Mouse (Mus musculus) monocyte, adult 59 days (primary cell): ENCODE measurements around the gene Gm20741. TPM values are rescaled to one million over a fixed set of nuclear protein-coding genes. Genes with fewer than 3 reads are reported as not detected.

Experiments
- total RNA-seq, 2 experiments: library from RNA; stranded (reverse); gene quantifications; one replicate each; pipeline ENCODE4 v1.2.4; 2023

The Gm20741 gene
- total RNA-seq = not detected

DNA sequence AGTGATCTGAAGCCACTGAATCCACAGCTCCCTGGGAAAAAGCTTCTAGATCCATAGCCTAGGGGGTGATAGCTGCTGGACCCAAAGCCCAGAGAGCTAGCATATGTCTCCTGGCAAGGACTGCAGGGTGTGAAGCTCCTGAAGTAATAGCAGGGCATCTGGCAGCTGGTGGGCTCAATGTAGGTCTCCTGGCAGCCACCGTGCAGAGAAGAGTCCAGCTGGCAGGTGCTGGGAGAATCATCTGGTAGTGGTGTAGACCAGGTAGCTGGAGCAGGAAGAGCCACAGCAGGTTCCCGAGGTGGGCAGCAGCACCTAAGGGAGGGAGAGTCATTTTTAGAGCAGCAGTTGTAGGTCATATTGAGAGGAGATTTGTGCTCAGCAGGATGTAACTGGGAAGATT lies at the start of gene Gm20741:
Gm20741 (minus strand) TSS at position 394 of the 400 bp plus-strand sequence.

DNA sequence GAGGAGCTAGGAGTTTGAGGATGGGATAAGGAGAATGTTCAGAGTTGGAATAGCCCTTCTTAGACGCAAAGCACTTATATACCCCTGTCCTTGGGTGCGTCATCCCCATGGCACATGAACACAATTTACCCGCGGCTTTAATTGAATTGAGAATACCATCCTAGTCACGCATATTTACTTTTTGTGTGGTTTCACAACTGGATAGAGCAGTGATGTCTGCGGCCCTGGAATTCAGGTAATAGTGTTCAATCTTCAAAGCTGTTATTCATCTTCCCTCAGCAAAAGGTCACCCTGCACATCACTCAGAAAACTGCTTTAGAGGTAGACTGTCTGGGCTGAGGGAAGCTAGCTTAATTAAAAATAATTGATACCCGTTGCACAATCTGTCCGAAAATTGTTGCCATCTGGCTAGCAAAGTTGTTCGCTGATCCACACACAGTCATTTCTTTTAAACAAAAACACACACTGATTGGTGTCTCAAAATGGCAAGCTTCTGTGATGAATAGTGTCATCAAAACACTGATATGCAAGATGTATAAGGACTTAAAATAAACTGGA lies 14.2 kb upstream of the Gm20741 start, which contains the start of gene Krtap14:
Krtap14 (minus strand) TSS at position 51 of the 558 bp plus-strand sequence.

DNA sequence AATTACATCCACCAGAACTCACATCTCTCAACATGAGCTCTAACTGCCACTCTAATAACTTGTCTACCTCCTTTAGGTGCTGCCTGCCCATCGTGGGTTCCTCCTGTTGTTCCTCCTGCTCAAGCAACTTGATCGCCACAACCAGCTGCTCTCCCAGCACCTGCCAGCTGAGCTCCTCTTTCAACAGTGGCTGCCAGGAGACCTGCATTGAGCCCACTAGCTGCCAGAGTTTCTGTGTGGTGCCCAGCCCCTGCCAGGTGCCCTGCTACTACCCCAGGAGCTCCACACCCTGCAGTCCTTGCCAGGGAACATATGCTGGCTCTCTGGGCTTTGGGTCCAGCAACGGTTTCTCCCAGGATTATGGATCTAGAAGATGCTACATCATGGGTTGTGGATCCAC lies 8.0 kb upstream of the Gm20741 start, which contains the start of gene Krtap15:
Krtap15 (plus strand) TSS at position 150 of the 400 bp plus-strand sequence.

DNA sequence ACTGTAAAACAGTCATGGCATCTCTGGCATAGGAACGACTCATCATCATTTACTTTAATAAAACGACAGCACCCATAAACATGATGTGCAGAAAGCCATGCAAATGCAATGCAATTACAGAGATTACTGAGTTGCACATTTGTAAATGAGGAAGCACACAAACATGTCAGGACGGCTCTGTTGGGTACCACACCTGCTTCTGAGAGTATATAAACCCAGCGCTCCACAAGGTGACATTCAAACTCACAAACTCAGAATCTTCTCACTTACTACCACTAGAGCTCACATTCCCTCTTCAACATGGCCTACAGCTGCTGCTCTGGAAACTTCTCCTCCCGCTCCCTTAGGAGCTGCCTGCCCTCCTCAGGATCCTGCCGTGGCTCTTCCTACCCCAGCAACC lies 34.4 kb downstream of the Gm20741 start, which contains the start of gene Gm5965:
Gm5965 (plus strand) TSS at position 301 of the 400 bp plus-strand sequence.

DNA sequence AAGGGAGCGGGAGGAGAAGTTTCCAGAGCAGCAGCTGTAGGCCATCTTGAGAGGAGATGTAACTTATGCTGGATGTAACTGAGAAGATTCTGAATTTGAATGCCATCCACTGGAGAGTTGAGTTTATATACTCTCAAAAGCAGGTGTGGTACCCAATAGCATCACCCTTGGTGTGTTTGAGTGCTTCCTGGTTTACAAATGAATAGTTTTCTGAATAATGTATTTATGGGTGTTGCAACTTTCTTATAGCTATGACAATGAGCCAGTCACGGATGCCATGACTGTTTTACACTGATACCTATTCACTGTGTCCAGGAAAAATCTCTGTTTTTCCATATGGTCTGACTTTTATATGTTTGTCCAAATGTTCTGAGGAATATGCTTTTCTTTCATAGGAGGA lies 37.9 kb downstream of the Gm20741 start, which contains the start of gene 2310057N15Rik:
2310057N15Rik (minus strand) TSS at position 101 of the 400 bp plus-strand sequence.

Other genes with a start within 250 kb of the Gm20741 start
- not detected for gene Cldn8, start 249.0 kb downstream of the Gm20741 start, total RNA-seq
- gene Krtap24-1, start 199.9 kb downstream of the Gm20741 start, total RNA-seq = not detected
- not detected for gene 2310079G19Rik, start 184.6 kb downstream of the Gm20741 start, total RNA-seq
- not detected for gene Krtap26-1, start 164.4 kb downstream of the Gm20741 start, total RNA-seq
- not detected for gene Krtap27-1, start 140.5 kb downstream of the Gm20741 start, total RNA-seq
- not detected for gene 2310061N02Rik, start 104.3 kb downstream of the Gm20741 start, total RNA-seq
- gene Krtap13-1, start 83.4 kb downstream of the Gm20741 start, total RNA-seq = not detected
- gene Krtap13, start 60.6 kb downstream of the Gm20741 start, total RNA-seq = not detected
- not detected for gene 2310034C09Rik, start 53.4 kb downstream of the Gm20741 start, total RNA-seq
- not detected for gene 2310057N15Rik, start 38.0 kb downstream of the Gm20741 start, total RNA-seq
- gene Gm5965, start 34.3 kb downstream of the Gm20741 start, total RNA-seq = not detected
- gene Krtap15, start 8.0 kb upstream of the Gm20741 start, total RNA-seq = not detected
- gene Krtap14, start 13.9 kb upstream of the Gm20741 start, total RNA-seq = not detected
- not detected for gene Krtap19-1, start 57.2 kb upstream of the Gm20741 start, total RNA-seq
- not detected for gene Krtap19-2, start 62.0 kb upstream of the Gm20741 start, total RNA-seq
- not detected for gene Krtap19-3, start 65.8 kb upstream of the Gm20741 start, total RNA-seq
- not detected for gene Krtap19-4, start 72.9 kb upstream of the Gm20741 start, total RNA-seq
- gene Krtap19-5, start 84.2 kb upstream of the Gm20741 start, total RNA-seq = not detected
- gene Krtap19-9b, start 120.0 kb upstream of the Gm20741 start, total RNA-seq = not detected
- gene Krtap16-3, start 150.7 kb upstream of the Gm20741 start, total RNA-seq = not detected
- not detected for gene Krtap22-2, start 198.5 kb upstream of the Gm20741 start, total RNA-seq
- not detected for gene Gm10229, start 203.1 kb upstream of the Gm20741 start, total RNA-seq
- not detected for gene Krtap6-1, start 219.5 kb upstream of the Gm20741 start, total RNA-seq
- gene Gm10228, start 229.3 kb upstream of the Gm20741 start, total RNA-seq = not detected
- not detected for gene Krtap6-5, start 235.7 kb upstream of the Gm20741 start, total RNA-seq